Mouse (Mus musculus) ES-Bruce4 (cell line): ENCODE data around the gene Mymk.

Experiments
- CTCF ChIP-seq: IDR thresholded peaks from one replicate; pipeline ENCODE4 v1.8.1; 2011; ENCODE audit warnings: low read depth, low read length
- EP300 ChIP-seq: IDR thresholded peaks from 2 replicates; pipeline ENCODE4 v1.6.1; 2011; ENCODE audit warnings: low read depth, low read length; ENCODE audit not compliant: insufficient read depth
- POLR2A ChIP-seq: IDR thresholded peaks from one replicate; pipeline ENCODE4 v1.8.1; 2011; ENCODE audit warnings: low read length; ENCODE audit not compliant: insufficient read depth

GRCm38 (mm10) chr2:27071137-27071536, 842 bp downstream of the Mymk start:
- TF ChIP-seq CTCF: no peak
- TF ChIP-seq EP300: no peak
- TF ChIP-seq POLR2A: no peak
